Mouse (Mus musculus) CH12.LX (cell line): ENCODE measurements at regions not wholly inside any gene's neighbourhood (a gene's known extent, or its start where the extent isn't known, plus 50 kb on each side); places are given as distances from the start of the nearest gene placed in this dataset.
"Not testable (repeated sequence)": the region's sequence is repeated elsewhere in the genome, so short reads cannot be mapped to it uniquely, and the experiment has no call there.

Experiments
- CTCF ChIP-seq, 2 experiments: IDR thresholded peaks in 1 of 2; conservative IDR thresholded peaks in 1 of 2; 2 replicates each; pipeline ENCODE4 v1.5.1; 2011 to 2012; ENCODE audit warnings: low read depth in 2 of 2, low read length in 2 of 2, improper control_type of control experiment in 1 of 2, inconsistent platforms in 1 of 2, mild to moderate bottlenecking in 1 of 2, moderate library complexity in 1 of 2
- HCFC1 ChIP-seq: IDR thresholded peaks from 2 replicates; pipeline ENCODE4 v1.6.1; 2012; ENCODE audit warnings: low read depth, mild to moderate bottlenecking, inconsistent platforms, low read length, improper control_type of control experiment
- MAZ ChIP-seq: IDR thresholded peaks from 2 replicates; pipeline ENCODE4 v1.6.1; 2012; ENCODE audit warnings: low read depth, mild to moderate bottlenecking, inconsistent platforms, low read length, improper control_type of control experiment, moderate library complexity
- POLR2A ChIP-seq: IDR thresholded peaks from 2 replicates; pipeline ENCODE4 v1.6.1; 2011; ENCODE audit warnings: low read depth, mild to moderate bottlenecking, improper control_type of control experiment, low read length
- RAD21 ChIP-seq: IDR thresholded peaks from 2 replicates; pipeline ENCODE4 v1.6.1; 2011; ENCODE audit warnings: low read depth, mild to moderate bottlenecking, low read length, improper control_type of control experiment, moderate library complexity
- RCOR1 ChIP-seq: conservative IDR thresholded peaks from 2 replicates; pipeline ENCODE4 v1.6.1; 2012; ENCODE audit warnings: low read depth, mild to moderate bottlenecking, inconsistent platforms, low read length, improper control_type of control experiment
- SMC3 ChIP-seq: IDR thresholded peaks from 2 replicates; pipeline ENCODE4 v1.6.1; 2011; ENCODE audit warnings: low read depth, low read length, improper control_type of control experiment
- TCF12 ChIP-seq: IDR thresholded peaks from 2 replicates; pipeline ENCODE4 v1.6.1; 2014; ENCODE audit warnings: low read depth, mild to moderate bottlenecking, inconsistent platforms, low read length, improper control_type of control experiment
- USF1 ChIP-seq: IDR thresholded peaks from 2 replicates; pipeline ENCODE4 v1.6.1; 2014; ENCODE audit warnings: low read depth, mild to moderate bottlenecking, inconsistent platforms, low read length, improper control_type of control experiment
- USF2 ChIP-seq: conservative IDR thresholded peaks from 2 replicates; pipeline ENCODE4 v1.6.1; 2011; ENCODE audit warnings: low read depth, low read length, improper control_type of control experiment
- ZC3H11A ChIP-seq: IDR thresholded peaks from 2 replicates; pipeline ENCODE4 v1.6.1; 2012; ENCODE audit warnings: low read depth, mild to moderate bottlenecking, inconsistent platforms, low read length, improper control_type of control experiment

GRCm38 (mm10) chr8:71028564-71028963 lies 122.8 kb downstream of the Map1s start:
- TF ChIP-seq CTCF (conservative IDR thresholded peaks at IDR 0.05 in 1 of 2, IDR thresholded peaks at IDR 0.05 in 1 of 2; ENCODE audit: low read depth in 2 of 2, low read length in 2 of 2); POLR2A; HCFC1; SMC3; TCF12; USF1; MAZ; RAD21; ZC3H11A; RCOR1; USF2: not testable (repeated sequence)
